Mouse (Mus musculus) cerebellum, adult (tissue): ENCODE measurements at regions not wholly inside any gene's neighbourhood (a gene's known extent, or its start where the extent isn't known, plus 50 kb on each side); places are given as distances from the start of the nearest gene placed in this dataset.
"Not testable (repeated sequence)": the region's sequence is repeated elsewhere in the genome, so short reads cannot be mapped to it uniquely, and the experiment has no call there.

Experiments
- ATAC-seq: cut with Nextera tagmentation; 2 replicates; pipeline ENCODE4 v1.9.2; 2017; ENCODE audit warnings: mild to moderate bottlenecking, moderate library complexity, mixed read lengths; ENCODE audit not compliant: insufficient number of reproducible peaks, low FRiP score, low TSS enrichment

DNA sequence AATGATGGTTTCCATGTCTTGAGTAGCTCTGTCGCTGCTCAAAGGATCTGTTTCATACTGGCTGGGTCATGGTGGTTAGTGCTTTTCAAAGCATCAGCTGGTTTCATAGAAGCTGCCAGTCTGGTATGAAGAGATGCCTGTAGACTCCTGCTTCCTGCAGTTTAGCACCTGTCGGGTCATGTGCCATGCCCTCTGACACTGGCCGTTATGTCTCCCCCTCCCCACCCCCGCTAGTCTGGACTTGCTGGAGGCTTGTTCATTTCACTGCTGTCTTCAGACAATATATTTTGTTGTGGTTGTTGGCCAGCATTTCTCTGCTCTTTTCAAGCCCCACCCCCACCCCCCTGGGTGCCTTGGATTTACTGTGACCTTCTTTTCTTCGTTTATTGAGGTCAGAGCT, 450.1 kb downstream of the Tcerg1l start:
- no peak for ATAC-seq

DNA sequence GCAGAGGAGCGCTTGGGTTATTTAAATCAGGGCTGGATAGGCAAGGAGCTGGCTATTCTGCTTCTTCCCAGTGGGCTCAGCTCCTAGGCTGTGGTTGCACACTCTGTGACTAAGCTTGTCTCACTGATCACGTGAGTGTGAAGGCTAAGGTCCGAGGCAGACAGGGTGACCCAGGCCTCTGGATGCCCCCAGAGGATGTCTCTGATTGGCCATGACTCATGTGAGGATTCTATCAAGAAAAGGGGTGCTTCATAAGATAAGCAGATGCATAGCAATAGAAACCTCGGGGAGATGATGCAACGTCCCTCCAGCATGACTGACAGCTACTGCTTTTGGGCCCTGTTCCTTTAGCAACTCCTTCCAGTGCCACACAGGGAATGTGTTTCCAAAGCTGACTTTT, 440.2 kb downstream of the Tcerg1l start:
- ATAC-seq: no peak

DNA sequence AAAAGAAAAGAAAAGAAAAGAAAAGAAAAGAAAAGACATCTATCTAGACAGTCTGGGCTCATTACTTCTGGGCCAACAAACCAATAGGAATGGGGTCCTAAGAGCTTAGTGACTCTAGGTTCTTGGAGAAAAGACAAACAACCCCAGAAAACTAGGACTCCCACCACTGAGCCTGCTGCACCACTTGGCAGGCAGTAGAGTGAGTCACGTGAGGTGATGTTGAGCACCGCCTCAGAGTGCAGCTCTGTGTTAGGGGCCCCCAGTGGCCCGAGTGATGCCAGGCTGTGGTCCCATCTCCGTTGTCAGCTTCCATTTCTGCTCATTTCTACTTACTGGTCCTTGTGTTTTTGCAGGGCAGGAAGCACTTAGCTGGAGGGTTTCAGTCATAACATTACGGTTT, 439.7 kb downstream of the Tcerg1l start:
- no peak for ATAC-seq

DNA sequence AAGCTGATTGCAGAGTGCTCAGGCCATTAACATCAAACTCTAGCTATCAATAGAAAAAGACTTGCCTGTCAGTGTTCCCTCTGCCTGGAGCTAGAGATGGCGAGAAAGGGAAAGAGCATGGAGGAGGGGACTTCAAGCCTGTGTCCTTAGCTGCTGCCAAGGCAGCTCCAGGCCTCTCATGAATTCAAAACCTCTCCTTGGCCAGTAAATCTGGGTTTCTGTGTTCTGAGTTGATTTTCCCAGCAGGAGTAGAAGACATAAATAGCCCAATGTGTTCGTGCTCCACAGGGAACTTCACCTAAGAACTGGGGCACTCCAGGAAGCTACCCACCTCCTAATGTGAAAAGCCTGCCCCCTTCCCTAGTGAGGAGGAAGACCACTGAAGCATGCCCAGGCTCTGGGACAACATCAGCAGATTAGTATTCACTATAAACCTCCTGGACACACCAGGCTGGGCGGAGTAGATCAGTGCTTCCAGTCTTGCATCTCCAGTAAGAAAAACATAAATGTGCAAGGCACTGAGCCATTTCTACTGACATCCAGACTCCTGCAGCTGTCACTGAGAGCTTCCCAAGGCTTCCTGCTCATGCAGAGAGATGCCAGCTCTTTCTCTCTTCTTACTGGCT, 433.9 kb downstream of the Tcerg1l start:
- 0 out of 2 replicates have a peak, but pooled peaks have one; percentile 39 for ATAC-seq

DNA sequence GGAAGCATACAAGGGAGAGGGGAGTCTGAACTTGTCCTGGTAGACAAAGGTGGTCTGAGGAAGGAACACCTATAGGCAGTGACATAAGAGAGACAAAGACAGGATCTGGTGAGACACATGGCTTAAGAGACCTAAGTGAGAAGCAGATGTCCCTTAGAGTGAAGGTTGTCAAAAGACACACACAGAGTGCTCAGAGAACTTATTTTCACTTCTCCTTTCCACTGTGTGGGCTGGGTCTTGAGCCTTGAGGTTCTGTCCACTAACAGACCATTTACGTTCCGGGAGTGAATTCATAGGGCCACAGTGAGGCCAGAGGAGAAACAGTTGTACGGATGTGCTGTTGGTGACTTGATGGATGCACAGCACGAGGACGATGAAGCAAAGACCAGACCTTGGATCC, 422.8 kb downstream of the Tcerg1l start:
- ATAC-seq: no peak

DNA sequence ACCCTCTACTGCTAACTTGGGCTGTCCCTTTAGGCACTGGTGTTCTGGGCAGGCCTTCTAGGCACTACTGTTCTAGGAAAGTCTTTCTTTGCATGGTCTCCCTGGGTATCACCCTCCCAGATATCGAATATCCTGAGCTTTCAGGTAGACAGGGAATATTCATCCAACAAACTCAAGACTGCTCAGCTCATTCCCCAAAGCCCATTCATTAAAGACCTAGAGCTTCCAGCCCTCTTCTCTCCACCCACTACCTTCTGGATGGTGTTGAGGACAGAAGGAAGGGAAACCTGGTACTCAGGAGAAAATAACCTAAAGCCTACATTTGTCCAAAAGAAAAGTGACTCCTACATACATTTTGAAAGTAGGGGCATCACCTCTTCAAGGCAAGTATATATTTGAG, 420.0 kb downstream of the Tcerg1l start:
- ATAC-seq: no peak

DNA sequence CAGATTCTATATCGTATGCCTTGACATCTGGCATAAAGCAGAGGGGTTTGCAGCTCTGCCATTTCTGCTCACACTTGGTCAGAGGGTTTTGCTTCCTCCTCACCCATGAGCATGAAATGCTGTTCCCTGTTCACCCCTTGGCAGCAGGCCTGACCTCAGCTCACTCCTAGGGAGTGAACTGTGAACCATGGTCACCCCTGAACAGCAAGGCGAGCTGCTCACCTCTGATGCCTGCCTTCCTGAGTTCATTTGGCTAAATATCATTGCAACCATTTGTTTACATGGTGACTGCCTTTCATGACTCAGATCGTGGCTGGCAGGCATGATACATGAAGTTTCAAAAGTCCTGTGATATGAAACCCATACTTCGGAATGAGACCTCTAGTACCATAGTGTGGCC, 418.2 kb downstream of the Tcerg1l start:
- no peak for ATAC-seq

DNA sequence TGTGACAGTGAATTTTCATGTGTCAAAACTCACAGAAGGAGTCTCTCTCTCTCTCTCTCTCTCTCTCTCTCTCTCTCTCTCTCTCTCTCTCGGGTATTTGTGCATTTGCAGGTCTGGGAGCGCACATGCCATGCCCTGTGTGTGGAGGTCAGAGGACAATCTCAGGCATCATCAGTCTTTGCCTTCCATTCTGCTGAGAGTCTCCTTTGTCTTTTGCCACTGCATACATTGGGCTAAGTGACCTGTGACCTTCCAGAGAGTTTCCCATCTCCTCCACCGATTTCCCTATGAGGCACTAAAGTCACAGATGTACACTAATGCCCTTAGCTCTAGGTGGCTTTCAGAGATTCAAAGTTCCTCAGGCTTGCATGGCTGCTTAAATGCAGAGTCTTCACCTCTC, 391.7 kb downstream of the Tcerg1l start:
- no peak for ATAC-seq

DNA sequence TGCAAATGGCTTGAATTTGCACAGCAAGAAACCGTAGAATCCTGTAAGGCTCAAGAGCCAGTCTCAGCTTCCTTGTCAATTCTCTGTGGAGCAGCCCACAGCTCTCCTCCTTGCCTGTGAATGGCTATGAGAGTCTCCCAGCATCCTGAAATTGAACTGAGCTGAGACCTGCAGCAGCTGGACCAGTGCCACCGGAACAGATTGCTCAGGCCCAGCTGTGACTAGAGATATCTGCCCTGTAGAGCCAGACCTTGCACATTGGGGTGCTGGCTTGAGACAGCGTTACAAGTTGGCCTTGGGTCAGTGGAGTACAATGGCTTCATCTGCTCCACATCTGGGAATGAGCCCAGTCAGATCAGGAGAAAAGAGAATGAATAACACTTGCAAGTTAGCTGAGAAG, 390.6 kb downstream of the Tcerg1l start:
- no peak for ATAC-seq

DNA sequence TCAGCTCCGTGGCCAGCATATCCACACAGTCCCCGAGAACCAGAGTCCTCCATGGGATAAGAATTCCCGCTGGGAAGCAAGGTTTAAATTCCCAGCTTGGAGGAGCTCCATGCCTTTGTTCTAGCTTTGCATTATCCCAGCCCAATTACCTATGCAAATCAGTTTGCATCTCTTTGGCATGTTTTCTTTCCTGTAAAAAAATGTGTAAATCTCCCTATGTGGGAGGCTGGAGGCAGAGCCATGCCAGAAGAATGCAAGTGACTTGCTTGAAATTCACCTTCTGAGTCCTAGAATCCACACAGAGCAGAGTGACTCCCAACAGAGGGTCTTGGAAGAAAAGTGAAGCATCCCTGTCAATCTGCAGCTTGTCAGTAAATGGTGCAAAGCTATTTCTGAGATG, 388.9 kb downstream of the Tcerg1l start:
- ATAC-seq: no peak

DNA sequence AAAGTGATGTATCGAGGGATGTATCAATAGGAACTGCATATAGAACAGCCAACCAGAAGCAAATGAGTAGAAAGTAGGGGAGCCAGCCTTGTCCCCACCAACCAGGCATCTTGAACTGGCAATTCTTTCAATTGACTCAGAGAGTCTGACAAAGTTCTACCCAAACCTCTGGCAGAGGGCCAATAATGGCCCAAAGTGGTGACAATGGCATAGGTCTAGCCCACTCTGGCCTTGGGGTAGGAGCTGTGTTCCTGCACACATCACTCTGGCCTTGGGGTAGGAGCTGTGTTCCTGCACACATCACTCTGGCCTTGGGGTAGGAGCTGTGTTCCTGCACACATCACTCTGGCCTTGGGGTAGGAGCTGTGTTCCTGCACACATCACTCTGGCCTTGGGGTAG, 373.5 kb downstream of the Tcerg1l start:
- not testable (repeated sequence) for ATAC-seq

DNA sequence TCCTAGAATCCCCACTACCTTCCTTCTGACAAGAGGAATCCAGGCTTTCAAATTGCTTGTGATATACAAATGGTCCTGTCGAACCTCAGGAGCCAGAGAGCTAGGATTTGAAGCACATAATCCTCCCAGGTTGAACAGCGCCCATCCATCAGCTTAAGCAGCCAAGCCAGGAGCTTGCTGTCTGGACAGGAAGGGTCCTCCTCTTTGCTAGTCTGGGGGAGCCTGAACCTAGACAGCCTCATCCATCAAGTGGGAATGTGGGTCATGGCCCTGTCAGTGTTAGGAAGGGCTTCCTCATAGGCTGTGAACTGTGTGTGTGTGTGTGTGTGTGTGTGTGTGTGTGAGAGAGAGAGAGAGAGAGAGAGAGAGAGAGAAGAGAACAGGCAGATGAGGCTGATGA, 345.8 kb downstream of the Tcerg1l start:
- no peak for ATAC-seq

DNA sequence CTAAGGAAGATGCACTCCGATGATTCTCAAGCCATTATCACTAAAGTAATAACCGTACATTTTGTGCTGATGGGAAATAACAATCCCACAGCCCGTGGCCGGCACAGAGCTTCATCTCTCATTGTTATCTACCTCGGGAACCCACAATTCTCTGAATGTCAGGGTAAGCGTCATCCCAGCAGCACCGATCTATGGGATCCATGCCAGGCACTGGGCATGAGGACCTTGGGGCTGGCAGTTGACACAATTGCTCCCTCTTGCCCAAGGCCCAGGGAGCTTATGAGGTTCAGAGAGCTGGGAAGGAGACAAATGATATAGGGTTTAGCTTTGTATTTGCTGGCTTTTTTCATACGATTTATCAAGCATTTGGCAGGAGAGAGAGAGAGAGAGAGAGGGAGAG, 342.8 kb downstream of the Tcerg1l start:
- no peak for ATAC-seq

DNA sequence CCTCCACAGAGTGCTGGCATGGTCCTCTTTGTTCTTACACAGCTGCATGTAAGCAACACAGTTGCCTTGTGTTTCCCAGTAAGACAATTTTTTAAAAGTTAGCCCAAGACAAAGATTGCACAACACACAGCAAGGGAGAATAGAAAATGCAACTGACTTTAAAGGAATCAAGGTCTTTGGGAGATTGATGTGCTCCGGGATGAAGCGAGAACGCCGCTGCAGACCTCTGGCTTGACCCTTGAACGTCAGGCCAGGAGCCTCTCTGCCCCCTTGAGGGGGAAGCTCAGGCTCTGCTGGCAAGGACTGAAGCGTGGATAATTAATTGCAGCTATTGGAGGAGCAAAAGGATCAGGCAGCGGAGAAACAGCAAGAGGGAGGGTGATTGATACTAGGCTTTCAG, 336.4 kb downstream of the Tcerg1l start:
- no peak for ATAC-seq

DNA sequence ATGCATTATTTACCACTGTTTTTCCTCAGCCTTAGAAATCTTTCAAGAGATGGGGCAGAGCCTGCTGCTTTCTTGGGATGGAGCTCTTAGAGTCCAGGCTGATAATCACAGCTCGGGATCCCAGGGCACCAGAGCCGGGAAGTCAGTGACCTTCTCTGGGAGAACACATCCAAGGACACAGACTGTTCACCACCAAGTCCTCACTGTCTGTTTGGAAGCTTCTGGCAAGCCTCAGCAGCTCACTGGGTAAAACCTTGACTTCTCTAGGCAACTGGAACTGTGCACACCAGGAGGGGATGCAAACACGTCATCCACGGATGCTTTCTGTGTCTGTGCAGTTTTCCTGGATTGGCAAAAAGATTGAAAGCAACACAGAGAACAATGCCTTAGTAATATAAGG, 330.6 kb downstream of the Tcerg1l start:
- ATAC-seq: no peak

DNA sequence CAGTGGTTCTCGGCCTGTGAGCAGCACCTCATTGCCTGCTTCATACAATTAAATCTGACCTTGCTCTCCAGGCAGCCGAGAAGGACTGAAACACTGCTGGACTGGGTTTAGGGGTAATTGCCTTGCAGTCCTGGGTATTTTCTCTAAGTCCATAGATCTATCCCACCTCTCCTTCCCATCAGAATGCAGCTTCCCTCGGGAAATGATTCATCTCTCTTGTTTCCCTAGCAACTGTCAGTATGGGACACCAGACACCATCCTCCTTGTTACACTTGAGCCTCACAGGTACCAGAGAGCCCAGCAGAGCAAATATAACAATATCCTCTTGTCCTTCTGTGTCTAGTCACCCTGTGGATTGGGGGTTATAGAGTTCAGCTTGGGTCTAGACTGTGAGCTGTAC, 322.3 kb downstream of the Tcerg1l start:
- no peak for ATAC-seq

DNA sequence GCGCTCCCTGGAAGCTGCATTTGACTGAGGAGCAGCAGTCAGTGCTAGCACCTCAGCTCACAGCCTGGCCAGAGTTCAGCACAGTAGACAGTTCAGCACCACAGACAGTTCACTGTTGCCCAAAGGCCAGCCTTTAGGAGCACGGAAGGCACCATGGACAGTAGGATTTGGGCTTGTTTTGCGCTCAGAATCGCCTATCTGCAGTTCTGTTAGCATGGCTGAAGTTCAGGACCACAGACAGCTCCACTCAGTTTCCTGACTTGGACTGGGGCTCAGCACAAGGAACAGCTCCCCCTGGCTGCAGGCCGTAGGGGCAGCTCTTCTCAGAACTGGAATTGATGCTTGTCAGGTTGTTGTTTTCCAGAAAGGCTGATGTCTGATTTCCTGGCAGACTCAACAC, 313.6 kb downstream of the Tcerg1l start:
- ATAC-seq: no peak

DNA sequence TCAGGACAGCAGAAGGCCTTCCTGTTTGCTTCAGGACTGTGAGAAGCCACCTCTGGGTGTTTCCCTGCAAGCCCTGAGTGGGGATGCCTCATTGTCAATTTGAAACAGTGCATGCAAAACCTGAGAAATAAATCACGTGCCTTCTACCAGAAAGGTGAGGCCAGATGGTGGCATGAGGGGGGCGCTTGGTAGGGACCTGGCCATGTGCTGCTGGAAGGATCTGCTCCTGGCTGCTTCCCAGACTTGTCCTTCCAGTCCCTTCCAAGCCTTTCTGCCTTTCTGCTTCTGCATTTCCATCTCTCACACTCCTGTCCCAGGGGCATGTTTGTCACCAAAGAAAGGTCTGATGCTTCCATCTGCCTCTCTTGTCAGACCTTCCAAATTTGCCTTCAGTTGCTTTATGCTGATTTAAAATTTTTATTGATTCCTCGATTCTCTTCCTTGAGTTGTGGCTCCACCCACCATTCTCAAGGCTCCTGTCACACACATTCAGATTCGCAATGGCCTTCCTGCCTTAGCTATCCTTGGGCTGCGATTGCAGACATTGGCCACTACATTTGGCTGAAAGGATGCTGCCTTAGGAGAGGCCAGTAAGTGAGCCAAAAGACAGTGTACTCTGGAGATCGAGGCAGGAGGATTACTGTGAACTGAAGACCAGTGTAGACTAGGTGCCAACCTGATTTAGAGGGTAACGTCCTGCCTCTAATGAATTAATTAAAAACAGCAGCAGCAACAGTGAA, 289.9 kb downstream of the Tcerg1l start:
- peak; percentile 78 for ATAC-seq

DNA sequence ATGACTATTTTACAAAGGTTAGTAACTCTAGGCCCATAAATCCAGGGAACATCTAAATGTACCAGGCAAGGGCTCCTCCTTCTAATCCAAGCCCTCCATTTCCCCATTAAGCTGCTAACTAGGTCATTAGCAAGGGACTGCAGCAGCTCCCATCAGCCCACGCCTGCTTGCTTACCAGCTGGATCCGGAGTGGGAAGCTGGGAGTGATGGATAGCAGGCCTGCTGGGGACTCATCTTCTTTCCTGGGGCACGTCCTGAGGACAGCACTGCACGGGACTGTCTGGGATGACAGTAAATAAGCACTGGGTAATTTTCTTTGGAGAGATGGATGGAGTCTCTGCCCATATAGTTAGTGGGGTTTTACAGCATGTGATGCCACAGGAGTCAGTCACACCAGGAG, 276.0 kb downstream of the Tcerg1l start:
- ATAC-seq: no peak

DNA sequence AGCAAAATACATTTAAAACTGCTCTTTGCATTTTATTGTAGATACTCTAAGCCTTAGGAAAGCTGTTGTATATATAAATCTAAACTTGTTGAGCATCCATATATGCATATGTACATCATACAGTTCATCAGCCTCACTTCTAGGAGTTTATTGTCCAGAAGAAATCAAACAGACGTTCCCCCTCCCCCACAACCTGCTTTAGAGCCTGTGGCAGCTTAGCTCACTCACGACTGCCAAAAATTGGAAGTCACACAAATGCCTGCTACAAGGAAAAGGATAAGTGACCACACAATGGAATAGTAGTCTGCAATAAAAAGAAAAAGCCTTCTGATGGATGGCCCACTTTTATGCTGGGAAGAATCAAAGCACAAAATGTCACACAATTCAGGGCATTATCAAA, 267.8 kb downstream of the Tcerg1l start:
- no peak for ATAC-seq

DNA sequence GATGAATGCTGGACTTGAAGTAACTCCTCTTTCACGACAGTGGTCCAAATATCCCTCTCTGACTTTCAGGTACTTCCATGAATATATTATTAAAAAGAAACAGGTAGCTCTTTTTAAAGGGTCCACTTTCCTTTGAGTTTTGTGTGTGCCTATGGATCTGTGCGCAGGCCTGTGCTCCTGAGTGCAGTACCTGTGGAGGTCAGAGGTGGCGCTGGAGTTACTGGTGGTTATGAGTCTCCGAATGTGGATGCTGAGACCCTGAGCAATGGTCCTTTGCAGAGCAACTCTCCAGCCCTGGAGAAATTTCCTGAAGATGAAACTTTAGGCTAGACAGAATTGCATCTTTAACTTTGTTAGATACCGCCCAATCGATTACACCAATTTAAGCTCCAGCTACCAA, 264.1 kb downstream of the Tcerg1l start:
- no peak for ATAC-seq

DNA sequence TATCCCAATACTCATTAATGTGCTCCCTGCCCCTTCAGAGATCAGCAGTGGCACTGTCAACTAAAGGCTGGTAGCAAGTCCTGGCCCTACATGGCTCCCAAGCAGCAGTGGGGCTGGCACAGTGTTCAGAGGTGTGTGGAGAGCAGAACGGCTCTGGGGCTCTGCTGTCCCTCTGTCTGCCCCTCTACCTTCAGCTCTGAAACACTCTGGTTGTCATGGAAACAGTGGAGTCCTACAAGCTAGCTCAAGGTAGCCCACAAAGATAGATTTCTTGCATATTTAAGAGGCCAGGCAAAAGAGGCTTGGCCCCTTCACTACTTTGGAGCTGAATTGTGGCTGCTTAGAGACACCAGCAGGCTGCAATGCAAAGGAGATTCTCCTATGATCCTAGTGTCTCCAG, 259.6 kb downstream of the Tcerg1l start:
- no peak for ATAC-seq
